Mouse (Mus musculus) liver, adult 2 months (tissue): ENCODE measurements around the gene Cngb1. TPM values are rescaled to one million over a fixed set of nuclear protein-coding genes. Genes with fewer than 3 reads are reported as not detected.

Experiments used
- DNase-seq: peaks from one replicate; pipeline ENCODE4 v3.0.0-alpha.2; 2011; ENCODE audit warnings: low read depth, low spot score; ENCODE audit errors: extremely low read depth
- H3K27ac ChIP-seq: fragments of 200-500 bp; replicated peaks from 2 replicates; pipeline ENCODE4 v1.5.1; 2012; ENCODE audit warnings: low read depth, mild to moderate bottlenecking, control low read depth, inconsistent platforms, low read length; ENCODE audit not compliant: insufficient read depth
- H3K27me3 ChIP-seq: fragments of 200-500 bp; 2 replicates; pipeline ENCODE4 v1.6.1; 2012; ENCODE audit warnings: mild to moderate bottlenecking, moderate library complexity, low read length, inconsistent platforms; ENCODE audit not compliant: control insufficient read depth, insufficient read depth
- H3K36me3 ChIP-seq: fragments of 200-500 bp; 2 replicates; pipeline ENCODE4 v1.6.1; 2012; ENCODE audit warnings: low read length, inconsistent platforms; ENCODE audit not compliant: control insufficient read depth, insufficient read depth
- H3K4me1 ChIP-seq: fragments of 200-500 bp; 2 replicates; pipeline ENCODE4 v1.6.1; 2011; ENCODE audit warnings: low read length; ENCODE audit not compliant: control insufficient read depth, insufficient read depth
- H3K4me3 ChIP-seq: fragments of 200-500 bp; 2 replicates; pipeline ENCODE4 v1.5.1; 2011; ENCODE audit warnings: low read depth, mild to moderate bottlenecking, control low read depth, low read length, moderate library complexity; ENCODE audit not compliant: insufficient read depth
- H3K79me2 ChIP-seq: fragments of 200-500 bp; 2 replicates; pipeline ENCODE4 v1.6.1; 2012; ENCODE audit warnings: inconsistent platforms, mild to moderate bottlenecking, low read length, moderate library complexity; ENCODE audit not compliant: control insufficient read depth, insufficient read depth
- H3K9ac ChIP-seq: fragments of 200-500 bp; 2 replicates; pipeline ENCODE4 v1.6.1; 2012; ENCODE audit warnings: low read depth, mild to moderate bottlenecking, control low read depth, inconsistent platforms, low read length
- CTCF ChIP-seq: fragments of 200-500 bp; IDR thresholded peaks from 2 replicates; pipeline ENCODE4 v1.5.1; 2011; ENCODE audit warnings: low read depth, low read length, control low read depth
- POLR2A ChIP-seq: fragments of 200-500 bp; IDR thresholded peaks from 2 replicates; pipeline ENCODE4 v1.6.1; 2011; ENCODE audit warnings: low read length, control low read depth; ENCODE audit not compliant: insufficient read depth; ENCODE audit errors: extremely low read depth
- WGBS: fragments of 180-500 bp; shearing (Covaris S2); methylation state at CpG from one replicate; pipeline ENCODE4 v1.1.7; 2018; 5-methylcytosine and 5-hydroxymethylcytosine counted together
- polyA plus RNA-seq: library from polyadenylated mRNA; depleted of rRNA; stranded (reverse); fragments of >200 nt; gene quantifications from 2 replicates; pipeline ENCODE4 v1.2.3, GENCODE M21; 2012
- total RNA-seq: library from RNA; depleted of rRNA; stranded (reverse); fragments of >200 nt; gene quantifications from 2 replicates; pipeline ENCODE4 v1.2.3, GENCODE M21; 2014

The Cngb1 gene
- total and polyA plus RNA-seq, 2 experiments = under 0.01 to 0.39 TPM

- DNase-seq = peak; percentile 56
- Histone ChIP-seq H3K27ac (no peak overlapping the region), H3K9ac (peak overlapping the region; percentile 14; the same call in 1 of the 2 replicates)
Observed at GRCm38 (mm10) chr8:95320224-95321139, 14.1 kb upstream of the Cngb1 start.

DNA sequence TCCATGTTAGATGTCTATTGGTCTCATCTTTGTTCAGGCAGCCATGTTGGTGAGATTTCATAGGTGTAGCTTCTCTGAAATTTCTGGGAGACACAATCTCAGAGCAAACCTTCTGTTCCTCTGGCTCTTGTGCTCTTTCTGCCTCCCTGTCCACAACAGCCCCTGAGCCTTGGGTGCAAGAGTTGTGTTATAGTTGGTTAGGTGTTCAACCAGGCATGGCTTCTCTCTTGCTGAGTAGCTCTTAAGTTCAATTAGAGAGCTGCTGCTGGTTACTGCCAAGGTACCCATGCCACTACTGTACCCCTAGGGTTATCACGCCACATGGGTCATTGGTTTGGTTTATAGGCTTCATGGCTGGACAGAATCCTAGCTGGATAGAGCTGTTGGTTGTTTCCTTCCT, 9.0 kb upstream of the Cngb1 start:
- TF ChIP-seq CTCF (no peak), POLR2A (no peak)
- Histone ChIP-seq H3K36me3 (no peaks in the 10 kb centered on the region), H3K4me3 (no peak overlapping the region), H3K4me1 (peaks cover under 1% of the 10 kb centered on the region; the same call in 1 of the 2 replicates), H3K9ac (no peak overlapping the region), H3K27ac (no peak overlapping the region), H3K79me2 (no peaks in the 10 kb centered on the region), H3K27me3 (no peaks in the 10 kb centered on the region)
- no peak for DNase-seq
- 97% methylated on average over 1 of the region's 1 CpGs for WGBS

More at GRCm38 (mm10) chr8:95320224-95321139, 14.1 kb upstream of the Cngb1 start:
- H3K36me3 ChIP-seq = no peaks in the 10 kb centered on the region
- WGBS = 7% methylated on average over 41 of the region's 41 CpGs
- no peaks in the 10 kb centered on the region for H3K27me3 ChIP-seq
- TF ChIP-seq CTCF (peak; percentile 55), POLR2A (no peak)
- peak overlapping the region; percentile 40; the same call in 1 of the 2 replicates for H3K4me3 ChIP-seq
- peaks cover 4% of the 10 kb centered on the region; the same call in 1 of the 2 replicates for H3K4me1 ChIP-seq
- H3K79me2 ChIP-seq = no peaks in the 10 kb centered on the region

DNA sequence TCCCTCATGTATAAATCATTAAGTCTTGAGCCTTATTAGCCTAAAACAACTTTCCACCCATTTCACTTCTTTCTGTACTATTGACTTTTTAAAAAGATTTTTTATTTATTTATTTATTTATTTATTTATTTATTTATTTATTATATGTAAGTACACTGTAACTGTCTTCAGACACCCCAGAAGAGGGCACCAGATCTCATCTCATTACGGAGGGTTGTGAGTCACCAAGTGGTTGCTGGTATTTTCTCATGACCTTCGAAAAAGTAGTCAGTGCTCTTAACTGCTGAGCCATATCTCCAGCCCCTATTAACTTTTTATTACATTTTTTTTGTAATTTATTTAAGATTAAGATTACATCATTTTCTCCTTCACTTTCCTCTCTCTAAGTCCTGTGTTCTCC, 8.3 kb upstream of the Cngb1 start:
- no peaks in the 10 kb centered on the region for H3K36me3 ChIP-seq
- H3K27me3 ChIP-seq = no peaks in the 10 kb centered on the region
- 60% methylated on average over 2 of the region's 2 CpGs for WGBS
- TF ChIP-seq CTCF (no peak), POLR2A (no peak)
- no peaks in the 10 kb centered on the region for H3K4me1 ChIP-seq
- no peak overlapping the region for H3K27ac ChIP-seq
- no peaks in the 10 kb centered on the region for H3K79me2 ChIP-seq
- DNase-seq = no peak
- H3K9ac ChIP-seq = no peak overlapping the region
- no peak overlapping the region for H3K4me3 ChIP-seq

DNA sequence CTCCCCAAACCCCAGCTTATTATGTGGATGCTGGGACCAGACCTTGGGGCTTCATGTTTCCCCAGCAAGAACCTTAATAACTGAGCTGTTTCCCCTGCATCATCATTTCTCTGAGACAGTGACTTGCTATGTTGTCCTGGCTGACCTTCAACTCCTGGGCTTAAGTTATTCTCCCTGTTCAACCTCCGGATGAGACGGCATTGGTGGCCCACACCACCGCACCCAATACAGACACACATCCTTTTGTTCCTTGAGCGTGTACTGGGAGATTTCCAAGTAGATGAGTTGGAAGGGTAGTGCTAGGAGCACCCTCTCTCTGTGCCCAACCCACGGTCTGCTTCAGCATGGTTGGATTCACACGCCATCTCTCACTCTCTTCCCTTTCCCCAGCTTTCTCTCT, 7.5 kb upstream of the Cngb1 start:
- no peak for DNase-seq
- no peaks in the 10 kb centered on the region for H3K36me3 ChIP-seq

DNA sequence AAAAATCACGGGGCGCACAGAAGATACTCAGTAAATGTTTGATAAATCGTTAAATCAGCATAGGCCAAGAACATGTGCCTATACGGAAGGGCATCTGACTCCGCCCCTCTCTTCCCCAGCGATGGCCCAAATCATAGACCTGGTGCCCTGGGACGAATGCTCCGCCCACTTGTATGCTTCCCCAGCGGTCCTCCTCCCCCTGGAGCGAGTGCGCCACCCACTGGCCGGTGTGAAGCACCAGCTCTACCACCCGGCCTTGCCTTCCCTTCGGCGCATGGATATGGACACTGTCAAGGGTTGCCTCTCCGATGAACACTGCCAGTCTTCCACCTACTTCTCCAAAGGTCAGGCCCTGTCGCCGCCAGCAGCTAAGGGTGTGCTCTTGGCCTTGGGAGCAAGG, 6.5 kb upstream of the Cngb1 start:
- TF ChIP-seq POLR2A (no peak), CTCF (peak; percentile 58)
- H3K9ac ChIP-seq = no peak overlapping the region
- H3K27ac ChIP-seq = no peak overlapping the region
- no peaks in the 10 kb centered on the region for H3K4me1 ChIP-seq
- WGBS = 71% methylated on average over 18 of the region's 18 CpGs
- DNase-seq = no peak
- no peaks in the 10 kb centered on the region for H3K36me3 ChIP-seq
- no peaks in the 10 kb centered on the region for H3K27me3 ChIP-seq
- H3K4me3 ChIP-seq = no peak overlapping the region
- no peaks in the 10 kb centered on the region for H3K79me2 ChIP-seq

More for the DNA sequence above, 7.5 kb upstream of the Cngb1 start:
- TF ChIP-seq POLR2A (no peak), CTCF (no peak)
- H3K27me3 ChIP-seq = no peaks in the 10 kb centered on the region
- no peak overlapping the region for H3K27ac ChIP-seq
- WGBS = 81% methylated on average over 6 of the region's 6 CpGs
- no peak overlapping the region for H3K4me3 ChIP-seq
- H3K79me2 ChIP-seq = no peaks in the 10 kb centered on the region
- H3K9ac ChIP-seq = no peak overlapping the region
- no peaks in the 10 kb centered on the region for H3K4me1 ChIP-seq
